Mouse (Mus musculus): ENCODE measurements around the gene Cotl1. TPM values are rescaled to one million over a fixed set of nuclear protein-coding genes. Genes with fewer than 3 reads are reported as not detected.

The Cotl1 gene
- polyA plus RNA-seq, 1 experiment from 2014 or later = 100 TPM

DNA sequence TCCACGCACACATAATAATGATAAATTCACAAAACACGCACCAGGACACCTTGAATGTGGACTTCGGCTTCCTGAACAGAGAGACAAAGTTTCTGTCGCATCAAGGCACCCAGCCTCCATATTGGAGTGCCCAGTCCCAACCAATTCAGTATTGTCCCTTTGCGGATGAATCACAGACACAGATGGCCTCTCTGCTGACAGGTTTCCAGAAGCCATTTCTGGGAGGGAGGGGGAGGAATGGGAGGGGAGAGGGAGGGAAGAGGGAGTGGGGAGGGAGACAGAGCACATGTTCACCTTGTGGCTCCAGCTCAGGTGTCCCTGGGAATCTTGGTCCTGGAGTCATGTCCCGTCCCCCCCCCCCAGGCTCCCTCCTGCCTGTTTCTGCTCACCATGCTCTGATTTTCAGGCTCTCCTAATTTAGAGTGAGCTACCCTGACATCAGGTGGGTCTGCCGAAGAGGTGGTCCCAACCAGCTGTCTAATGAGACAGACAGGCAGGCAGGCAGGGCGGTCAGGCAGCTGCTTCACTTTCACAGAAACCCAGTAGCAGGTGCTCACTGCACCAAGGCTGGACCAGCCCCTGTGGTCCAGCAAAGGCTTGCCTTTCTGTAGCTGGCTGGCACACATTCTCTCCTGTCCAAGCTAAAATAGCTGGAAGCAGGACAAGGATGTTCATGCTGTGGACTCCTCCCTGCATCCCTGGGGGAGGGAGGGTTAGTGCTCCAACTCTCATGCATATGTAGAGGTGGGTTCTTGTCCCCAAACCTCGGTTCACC lies 51.5 kb downstream of the Cotl1 start:
- Histone ChIP-seq H3K4me1 (replicated peaks; ENCODE audit: control insufficient read depth, insufficient read depth) (0 out of 2 replicates have a peak, but pooled peaks cover 2% of the 10 kb centered on the region), H3K4me2 (replicated peaks; ENCODE audit: low read depth) (no peak overlapping the region), H3K36me3 (ENCODE audit: control insufficient read depth, insufficient read depth, low read length) (no peaks in the 10 kb centered on the region), H3K27ac (replicated peaks) (no peak overlapping the region), H3K9me3 (ENCODE audit: control insufficient read depth, low read length) (no peaks in the 10 kb centered on the region), H3K4me3 (ENCODE audit: low read depth, low read length) (no peak overlapping the region), H3K27me3 (ENCODE audit: control insufficient read depth, insufficient read depth, low read length) (no peaks in the 10 kb centered on the region), H3K9ac (ENCODE audit: low read length) (no peak overlapping the region)
- ATAC-seq (ENCODE audit: low FRiP score, low TSS enrichment) (no peak), DNase-seq (ENCODE audit: low spot score) (no peak)
- WGBS = 79% methylated on average over 9 of the region's 9 CpGs
- TF ChIP-seq EP300 (optimal IDR thresholded peaks at IDR 0.05) = no peak
- TF ChIP-seq CTCF (IDR thresholded peaks at IDR 0.05; ENCODE audit: low read depth) = no peak

DNA sequence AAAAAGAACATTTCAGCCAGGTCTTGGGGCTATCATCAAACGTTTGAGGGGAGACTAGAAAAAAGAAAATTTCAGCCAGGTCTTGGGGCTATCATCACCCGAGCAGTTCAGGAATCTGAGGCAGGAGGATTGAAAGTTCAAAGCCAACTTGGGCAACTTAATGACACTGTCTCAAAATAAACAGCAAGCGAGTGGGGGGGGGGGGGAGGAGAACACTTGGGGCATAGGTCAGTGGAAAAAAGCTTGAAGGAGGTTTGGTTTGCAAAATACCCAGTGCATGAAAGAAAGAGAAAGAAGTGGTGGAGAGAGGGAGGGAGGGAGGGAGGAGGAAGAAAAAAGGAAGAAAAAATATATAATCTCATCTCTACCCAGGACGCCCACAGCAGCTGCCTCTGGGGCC lies 53.0 kb downstream of the Cotl1 start:
- TF ChIP-seq EP300 (optimal IDR thresholded peaks at IDR 0.05) (no peak), CTCF (IDR thresholded peaks at IDR 0.05; ENCODE audit: low read depth) (no peak)
- no peak for DNase-seq (ENCODE audit: low spot score)
- no peaks in the 10 kb centered on the region for H3K36me3 ChIP-seq (ENCODE audit: control insufficient read depth, insufficient read depth, low read length)

DNA sequence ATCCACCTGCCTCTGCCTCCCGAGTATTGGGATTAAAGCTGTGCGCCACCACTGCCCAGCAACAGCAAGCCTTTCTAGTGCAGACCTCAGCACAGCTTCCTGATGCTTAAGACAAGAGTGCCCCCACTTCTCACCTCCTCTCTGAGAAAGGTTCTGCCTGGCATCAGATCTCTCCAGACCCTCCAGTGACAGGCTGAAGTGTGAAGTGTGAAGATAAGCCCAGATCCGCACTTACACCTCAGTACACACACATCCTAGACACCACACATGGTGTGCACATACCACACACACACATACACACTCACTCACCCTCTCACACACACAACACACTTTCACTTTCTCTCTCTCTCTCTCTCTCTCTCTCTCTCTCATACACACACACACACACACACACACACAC lies 53.5 kb downstream of the Cotl1 start:
- Histone ChIP-seq H3K27me3 (ENCODE audit: control insufficient read depth, insufficient read depth, low read length) (no peaks in the 10 kb centered on the region), H3K4me2 (replicated peaks; ENCODE audit: low read depth) (no peak overlapping the region), H3K4me3 (ENCODE audit: low read depth, low read length) (no peak overlapping the region), H3K4me1 (replicated peaks; ENCODE audit: control insufficient read depth, insufficient read depth) (0 out of 2 replicates have a peak, but pooled peaks cover 2% of the 10 kb centered on the region), H3K9ac (ENCODE audit: low read length) (no peak overlapping the region), H3K9me3 (ENCODE audit: control insufficient read depth, low read length) (no peaks in the 10 kb centered on the region), H3K27ac (replicated peaks) (no peak overlapping the region), H3K36me3 (ENCODE audit: control insufficient read depth, insufficient read depth, low read length) (no peaks in the 10 kb centered on the region)
- DNase-seq (ENCODE audit: low spot score) (no peak), ATAC-seq (ENCODE audit: low FRiP score, low TSS enrichment) (no peak)
- TF ChIP-seq EP300 (optimal IDR thresholded peaks at IDR 0.05) (no peak), CTCF (IDR thresholded peaks at IDR 0.05; ENCODE audit: low read depth) (no peak)
- 78% methylated on average over 3 of the region's 3 CpGs for WGBS

More for the DNA sequence above, 53.0 kb downstream of the Cotl1 start:
- 43% methylated on average over 4 of the region's 4 CpGs for WGBS
- Histone ChIP-seq H3K4me1 (replicated peaks; ENCODE audit: control insufficient read depth, insufficient read depth) (0 out of 2 replicates have a peak, but pooled peaks cover 2% of the 10 kb centered on the region), H3K27me3 (ENCODE audit: control insufficient read depth, insufficient read depth, low read length) (no peaks in the 10 kb centered on the region), H3K4me3 (ENCODE audit: low read depth, low read length) (no peak overlapping the region), H3K9me3 (ENCODE audit: control insufficient read depth, low read length) (no peaks in the 10 kb centered on the region), H3K27ac (replicated peaks) (no peak overlapping the region), H3K4me2 (replicated peaks; ENCODE audit: low read depth) (no peak overlapping the region), H3K9ac (ENCODE audit: low read length) (no peak overlapping the region)
- ATAC-seq (ENCODE audit: low FRiP score, low TSS enrichment) = no peak

DNA sequence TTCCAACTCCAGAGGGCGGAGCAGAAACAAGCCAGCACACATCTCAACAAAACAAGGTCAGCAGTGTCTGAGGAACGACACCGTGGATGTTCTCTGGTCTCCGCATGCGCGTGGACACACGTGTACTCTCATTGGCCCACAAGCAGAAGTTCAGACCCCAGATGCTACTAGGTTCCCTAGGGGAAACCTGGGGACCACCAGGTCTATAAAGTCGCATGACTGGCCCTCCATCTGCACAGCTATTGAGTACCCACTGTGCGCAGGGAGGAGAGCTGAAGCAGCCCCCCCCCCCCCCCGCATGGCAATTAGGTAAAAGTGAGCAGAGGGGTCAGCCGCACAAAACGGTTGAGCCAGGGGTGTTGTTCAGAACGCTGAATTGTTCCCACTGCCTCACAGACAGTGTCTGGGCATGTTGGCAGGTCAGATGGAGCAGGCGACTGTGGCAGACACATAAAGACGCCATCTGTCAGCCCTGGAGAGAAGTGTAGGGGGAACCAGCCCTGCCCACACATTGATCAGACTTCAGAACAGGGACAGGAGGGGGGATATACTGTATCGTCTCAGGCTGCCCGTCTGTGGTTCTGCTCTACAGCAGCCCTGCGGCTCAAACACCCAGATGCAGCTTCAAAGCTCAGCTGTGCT lies 54.5 kb downstream of the Cotl1 start:
- DNase-seq (ENCODE audit: low spot score) = no peak
- no peak overlapping the region for H3K4me3 ChIP-seq (ENCODE audit: low read depth, low read length)
- no peak overlapping the region for H3K27ac ChIP-seq (replicated peaks)
- no peak overlapping the region for H3K9ac ChIP-seq (ENCODE audit: low read length)
- WGBS = 56% methylated on average over 18 of the region's 18 CpGs
- H3K27me3 ChIP-seq (ENCODE audit: control insufficient read depth, insufficient read depth, low read length) = no peaks in the 10 kb centered on the region
- H3K9me3 ChIP-seq (ENCODE audit: control insufficient read depth, low read length) = no peaks in the 10 kb centered on the region
- no peak for ATAC-seq (ENCODE audit: low FRiP score, low TSS enrichment)
- no peaks in the 10 kb centered on the region for H3K36me3 ChIP-seq (ENCODE audit: control insufficient read depth, insufficient read depth, low read length)
- H3K4me1 ChIP-seq (replicated peaks; ENCODE audit: control insufficient read depth, insufficient read depth) = no peaks in the 10 kb centered on the region
- no peak overlapping the region for H3K4me2 ChIP-seq (replicated peaks; ENCODE audit: low read depth)
- peak; percentile 21; the same call in 1 of the 2 replicates for TF ChIP-seq CTCF (IDR thresholded peaks at IDR 0.05; ENCODE audit: low read depth)
- no peak for TF ChIP-seq EP300 (optimal IDR thresholded peaks at IDR 0.05)

DNA sequence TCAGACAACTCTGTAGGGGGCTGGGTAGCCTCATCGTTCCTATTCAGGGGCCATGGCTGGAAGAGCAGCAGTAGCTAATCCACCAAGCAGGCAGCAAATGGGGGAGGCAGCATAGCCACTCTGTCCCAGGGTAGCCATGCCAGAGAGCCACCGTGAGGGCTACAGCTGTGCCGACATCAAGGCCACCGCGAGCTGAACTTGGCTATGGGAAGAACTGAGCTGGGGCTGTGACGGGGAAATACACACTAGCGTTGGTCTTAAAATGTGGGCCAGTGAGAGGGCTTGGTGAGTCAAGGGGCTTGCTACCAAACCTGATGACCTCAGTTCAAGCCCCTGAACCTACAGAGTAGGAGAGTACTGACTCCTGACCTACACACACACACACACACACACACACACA lies 55.7 kb downstream of the Cotl1 start:
- DNase-seq (ENCODE audit: low spot score) = no peak
- no peak overlapping the region for H3K4me3 ChIP-seq (ENCODE audit: low read depth, low read length)
- H3K36me3 ChIP-seq (ENCODE audit: control insufficient read depth, insufficient read depth, low read length) = no peaks in the 10 kb centered on the region
- no peak overlapping the region for H3K27ac ChIP-seq (replicated peaks)
- H3K9ac ChIP-seq (ENCODE audit: low read length) = no peak overlapping the region
- no peaks in the 10 kb centered on the region for H3K4me1 ChIP-seq (replicated peaks; ENCODE audit: control insufficient read depth, insufficient read depth)
- TF ChIP-seq EP300 (optimal IDR thresholded peaks at IDR 0.05) = no peak
- TF ChIP-seq CTCF (IDR thresholded peaks at IDR 0.05; ENCODE audit: low read depth) = no peak
- ATAC-seq (ENCODE audit: low FRiP score, low TSS enrichment) = no peak
- no peak overlapping the region for H3K4me2 ChIP-seq (replicated peaks; ENCODE audit: low read depth)
- no peaks in the 10 kb centered on the region for H3K9me3 ChIP-seq (ENCODE audit: control insufficient read depth, low read length)
- WGBS = 70% methylated on average over 7 of the region's 7 CpGs
- H3K27me3 ChIP-seq (ENCODE audit: control insufficient read depth, insufficient read depth, low read length) = no peaks in the 10 kb centered on the region

DNA sequence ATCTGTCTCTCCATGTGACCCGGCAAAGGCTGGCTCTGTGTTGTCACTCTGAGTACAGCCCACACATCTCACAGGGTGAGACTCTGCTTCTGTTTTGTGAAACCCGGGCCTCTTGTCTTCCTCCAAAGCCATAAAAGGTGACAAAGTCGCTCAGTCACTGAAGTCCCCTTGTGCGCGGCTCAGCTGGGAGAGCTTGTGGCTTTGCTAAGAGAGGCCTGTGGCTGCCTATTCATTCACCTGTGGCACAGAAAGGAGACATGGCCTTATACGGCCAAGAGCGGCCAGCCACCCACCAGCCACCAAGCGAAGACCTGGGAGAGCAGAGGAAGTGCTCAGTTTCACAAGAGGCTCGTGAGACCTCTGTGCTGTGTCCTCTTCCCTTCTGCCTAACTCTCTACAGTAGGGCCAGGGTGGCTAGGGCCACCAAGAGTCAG lies 56.2 kb downstream of the Cotl1 start:
- no peak overlapping the region for H3K9ac ChIP-seq (ENCODE audit: low read length)
- H3K9me3 ChIP-seq (ENCODE audit: control insufficient read depth, low read length) = no peaks in the 10 kb centered on the region
- no peak overlapping the region for H3K4me3 ChIP-seq (ENCODE audit: low read depth, low read length)
- TF ChIP-seq EP300 (optimal IDR thresholded peaks at IDR 0.05) (no peak), CTCF (IDR thresholded peaks at IDR 0.05; ENCODE audit: low read depth) (no peak)
- H3K4me1 ChIP-seq (replicated peaks; ENCODE audit: control insufficient read depth, insufficient read depth) = no peaks in the 10 kb centered on the region
- H3K36me3 ChIP-seq (ENCODE audit: control insufficient read depth, insufficient read depth, low read length) = no peaks in the 10 kb centered on the region
- no peak for DNase-seq (ENCODE audit: low spot score)
- H3K27me3 ChIP-seq (ENCODE audit: control insufficient read depth, insufficient read depth, low read length) = no peaks in the 10 kb centered on the region
- ATAC-seq (ENCODE audit: low FRiP score, low TSS enrichment) = no peak
- WGBS = 62% methylated on average over 9 of the region's 9 CpGs
- no peak overlapping the region for H3K27ac ChIP-seq (replicated peaks)
- no peak overlapping the region for H3K4me2 ChIP-seq (replicated peaks; ENCODE audit: low read depth)

All from stomach, postnatal 0 days (tissue).